Mouse (Mus musculus): ENCODE data around the gene Atg4c. TPM values are rescaled to one million over a fixed set of nuclear protein-coding genes. Genes with fewer than 3 reads are reported as not detected.

Atg4c gene
- total and polyA plus RNA-seq, 3 experiments, result not detected

DNA sequence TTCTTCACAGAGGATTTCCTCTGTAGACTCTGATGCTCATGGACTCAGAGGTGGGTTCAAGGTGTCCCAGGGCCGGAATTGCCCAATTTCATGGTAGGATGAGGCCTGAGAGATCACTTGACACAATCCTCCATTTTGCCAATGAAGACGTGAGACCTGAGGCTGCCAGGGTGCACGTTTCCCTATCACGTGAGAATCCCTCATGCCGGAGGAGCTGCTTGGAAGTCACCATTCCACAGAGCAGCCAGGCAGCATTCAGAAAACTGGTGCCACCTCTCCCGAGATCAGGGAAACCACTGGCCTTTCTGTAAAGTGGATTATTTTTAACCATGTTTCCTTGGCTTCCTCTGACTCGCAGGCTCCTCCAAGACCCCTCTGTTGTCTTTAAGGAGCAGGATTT, 88.0 kb downstream of the Atg4c start:
- dilution Hi-C loops (cut with MboI; ENCODE audit: extremely low pct_ligation_motif_present, extremely low pct_unique_long_range_greater_than_20kb, low sequenced_read_pairs) (no loop called here), in situ Hi-C loops (cut with MboI; ENCODE audit: low pct_ligation_motif_present, low pct_unique_long_range_greater_than_20kb, low sequenced_read_pairs) (no loop called here)
- no peak for TF ChIP-seq ETS1 (conservative IDR thresholded peaks at IDR 0.05; ENCODE audit: low read depth, low read length)
- no peak for TF ChIP-seq JUN (IDR thresholded peaks at IDR 0.05; ENCODE audit: insufficient read depth, low read depth, low read length)
- TF ChIP-seq UBTF (IDR thresholded peaks at IDR 0.05; ENCODE audit: low read depth, low read length), result no peak
- TF ChIP-seq KAT2A (IDR thresholded peaks at IDR 0.05; ENCODE audit: insufficient replicate concordance, low read length), result no peak
- TF ChIP-seq RCOR1 (conservative IDR thresholded peaks at IDR 0.05; ENCODE audit: low read depth, low read length), result no peak
- no peak for TF ChIP-seq MAX (IDR thresholded peaks at IDR 0.05; ENCODE audit: low read length)
- no peak for TF ChIP-seq PAX5 (IDR thresholded peaks at IDR 0.05; ENCODE audit: low read length)
- TF ChIP-seq CHD2 (IDR thresholded peaks at IDR 0.05; ENCODE audit: low read length), result no peak
- no peak for TF ChIP-seq USF2 (conservative IDR thresholded peaks at IDR 0.05; ENCODE audit: low read depth, low read length)
- no peak for TF ChIP-seq CHD1 (IDR thresholded peaks at IDR 0.05; ENCODE audit: low read depth, low read length)
- TF ChIP-seq JUND (conservative IDR thresholded peaks at IDR 0.05; ENCODE audit: low read depth, low read length), result no peak
- TF ChIP-seq POLR2AphosphoS2 (IDR thresholded peaks at IDR 0.05; ENCODE audit: low read depth, low read length), result no peak
- TF ChIP-seq IRF4 (IDR thresholded peaks at IDR 0.05; ENCODE audit: low read depth, low read length), result no peak
- no peak for TF ChIP-seq ZNF384 (IDR thresholded peaks at IDR 0.05; ENCODE audit: low read depth, low read length)
- TF ChIP-seq NRF1 (IDR thresholded peaks at IDR 0.05; ENCODE audit: low read depth, low read length), result no peak
- no peak for TF ChIP-seq SMC3 (IDR thresholded peaks at IDR 0.05; ENCODE audit: low read depth, low read length)
- no peak for DNase-seq (ENCODE audit: extremely low read depth)
- Histone ChIP-seq H3K27me3 (replicated peaks) (no peaks in the 10 kb centered on the region), H3K4me2 (ENCODE audit: insufficient read depth, low read depth, poor library complexity, severe bottlenecking) (no peak overlapping the region), H3K79me2 (replicated peaks; ENCODE audit: control insufficient read depth, extremely low read depth, insufficient read depth, poor library complexity, severe bottlenecking) (no peaks in the 10 kb centered on the region), H3K4me1 (ENCODE audit: control insufficient read depth in 1 of 2, insufficient read depth in 2 of 2) (no peaks in the 10 kb centered on the region), H3K36me3 (replicated peaks in 1 of 2; ENCODE audit: control insufficient read depth in 1 of 2, insufficient read depth in 1 of 2, low read length in 1 of 2) (no peaks in the 10 kb centered on the region), H3K9ac (ENCODE audit: insufficient read depth, low read depth) (no peak overlapping the region), H3K4me3 (replicated peaks in 1 of 3; ENCODE audit: low read depth in 2 of 3, low read length in 2 of 3, poor library complexity in 1 of 3) (no peak overlapping the region), H3K9me3 (replicated peaks; ENCODE audit: low read length) (peaks cover 78% of the 10 kb centered on the region), H3K27ac (ENCODE audit: insufficient read depth, low read depth) (no peak overlapping the region)

DNA sequence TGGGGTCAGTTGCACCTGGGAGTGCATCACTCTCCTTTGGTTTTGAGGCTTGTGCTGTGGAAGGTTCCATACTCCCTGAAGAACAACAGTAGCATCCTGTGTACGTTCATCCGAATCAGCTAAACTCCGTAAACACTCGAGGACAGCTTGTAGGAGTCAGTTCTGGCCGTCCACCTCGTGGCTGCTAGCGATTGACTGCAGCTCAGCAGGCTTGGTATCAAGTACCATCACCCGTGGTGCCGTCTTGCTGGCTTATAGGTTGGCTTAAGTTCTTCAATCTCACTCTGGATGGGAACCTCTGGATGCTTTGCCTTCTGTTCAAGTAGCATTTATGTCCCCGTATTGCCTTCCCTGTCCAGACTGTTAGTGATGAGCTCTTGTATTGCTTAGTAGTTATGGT, 95.6 kb downstream of the Atg4c start:
- dilution Hi-C loops (cut with MboI; ENCODE audit: extremely low pct_ligation_motif_present, extremely low pct_unique_long_range_greater_than_20kb, low sequenced_read_pairs), result no loop called here
- no peak for TF ChIP-seq MAFK (IDR thresholded peaks at IDR 0.05; ENCODE audit: insufficient replicate concordance, low read length)

More for the DNA sequence above, 95.6 kb downstream of the Atg4c start:
- no peaks in the 10 kb centered on the region for H3K36me3 ChIP-seq (replicated peaks in 1 of 2; ENCODE audit: control insufficient read depth in 1 of 2, insufficient read depth in 1 of 2, low read length in 1 of 2)
- no peak overlapping the region for H3K4me3 ChIP-seq (replicated peaks in 1 of 3; ENCODE audit: low read depth in 2 of 3, low read length in 2 of 3, poor library complexity in 1 of 3)
- no peaks in the 10 kb centered on the region for H3K79me2 ChIP-seq (replicated peaks; ENCODE audit: control insufficient read depth, extremely low read depth, insufficient read depth, poor library complexity, severe bottlenecking)
- H3K9ac ChIP-seq (ENCODE audit: insufficient read depth, low read depth), result no peak overlapping the region
- DNase-seq (ENCODE audit: extremely low read depth), result no peak
- H3K27ac ChIP-seq (ENCODE audit: insufficient read depth, low read depth), result no peak overlapping the region
- no peak overlapping the region for H3K4me2 ChIP-seq (ENCODE audit: insufficient read depth, low read depth, poor library complexity, severe bottlenecking)
- H3K27me3 ChIP-seq (replicated peaks), result no peaks in the 10 kb centered on the region
- in situ Hi-C loops (cut with MboI; ENCODE audit: low pct_ligation_motif_present, low pct_unique_long_range_greater_than_20kb, low sequenced_read_pairs), result no loop called here
- no peaks in the 10 kb centered on the region for H3K4me1 ChIP-seq (ENCODE audit: control insufficient read depth in 1 of 2, insufficient read depth in 2 of 2)
- H3K9me3 ChIP-seq (replicated peaks; ENCODE audit: low read length), result peaks cover 56% of the 10 kb centered on the region
